Mouse (Mus musculus): ENCODE results near the gene Zfp988.
"Not testable (repeated sequence)": the region's sequence is repeated elsewhere in the genome, so short reads cannot be mapped to it uniquely, and the experiment has no call there.

- TF ChIP-seq CTCF (IDR thresholded peaks at IDR 0.05; ENCODE audit: borderline replicate concordance, control insufficient read depth, extremely low read depth, insufficient read depth, low read length, poor library complexity); POLR2A (IDR thresholded peaks at IDR 0.05; ENCODE audit: control insufficient read depth, extremely low read depth, insufficient read depth, low read length, poor library complexity): not testable (repeated sequence)
These were observed 30.3 kb upstream of the Zfp988 start for GRCm38 (mm10) chr4:147275021-147275772.
